Mouse (Mus musculus) embryonic fibroblast, embryonic 13.5 days (primary cell): ENCODE results near the gene Luc7l3.

ENCODE experiments used
- CTCF ChIP-seq: IDR thresholded peaks from 2 replicates; pipeline ENCODE4 v1.5.1; 2011; ENCODE audit warnings: mild to moderate bottlenecking, control low read depth, low read length, moderate library complexity, borderline replicate concordance; ENCODE audit not compliant: insufficient read depth
- POLR2A ChIP-seq: IDR thresholded peaks from 2 replicates; pipeline ENCODE4 v1.6.1; 2011; ENCODE audit warnings: low read depth, mild to moderate bottlenecking, control low read depth, low read length, moderate library complexity

DNA sequence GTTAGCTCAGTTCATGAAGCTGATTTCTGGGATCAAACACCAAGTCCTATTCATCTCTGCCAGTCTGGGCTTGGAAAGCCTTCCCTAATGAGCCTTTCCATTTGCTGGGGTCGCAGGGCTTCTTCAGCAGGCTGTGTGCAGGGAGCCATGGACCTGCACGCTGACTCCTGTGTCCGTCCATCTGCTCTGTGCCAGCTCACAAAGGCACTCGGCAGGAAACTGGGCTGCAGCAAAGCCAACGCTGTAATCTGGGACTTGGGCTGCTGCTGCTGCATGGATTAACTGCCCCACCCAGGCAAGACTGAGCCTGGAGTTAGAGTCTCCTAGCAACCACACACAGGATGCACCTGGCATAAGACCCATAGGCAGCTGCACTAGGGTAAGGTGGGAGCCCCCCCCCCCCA is 22.2 kb upstream of the Luc7l3 start:
- TF ChIP-seq CTCF (no peak), POLR2A (no peak)
